Mouse (Mus musculus) limb, embryonic 12.5 days (tissue): Measurements from ENCODE around the gene Cct4. TPM values are rescaled to one million over a fixed set of nuclear protein-coding genes. Genes with fewer than 3 reads are reported as not detected.

Experiments
- ATAC-seq: fragments of 200-750 bp; cut with Nextera tagmentation; 2 replicates; pipeline ENCODE4 v1.8.0; 2017; ENCODE audit warnings: low read depth, moderate TSS enrichment; ENCODE audit not compliant: insufficient number of reproducible peaks, insufficient read depth, low FRiP score, low TSS enrichment
- H3K27ac ChIP-seq: fragments of 300-500 bp; sonication (generic); 2 replicates; pipeline ENCODE4 v1.5.1; 2016; ENCODE audit warnings: mild to moderate bottlenecking, moderate library complexity
- H3K27me3 ChIP-seq: fragments of 300-500 bp; sonication (generic); 2 replicates; pipeline ENCODE4 v1.6.1; 2016; ENCODE audit warnings: mild to moderate bottlenecking, moderate library complexity
- H3K36me3 ChIP-seq: fragments of 300-500 bp; sonication (generic); 2 replicates; pipeline ENCODE4 v1.6.1; 2016; ENCODE audit warnings: mild to moderate bottlenecking, moderate library complexity
- H3K4me1 ChIP-seq: fragments of 300-500 bp; sonication (generic); replicated peaks from 2 replicates; pipeline ENCODE4 v1.6.1; 2016
- H3K4me2 ChIP-seq: fragments of 300-500 bp; sonication (generic); 2 replicates; pipeline ENCODE4 v1.6.1; 2016; ENCODE audit warnings: mild to moderate bottlenecking, moderate library complexity
- H3K4me3 ChIP-seq: fragments of 300-500 bp; sonication (generic); replicated peaks from 2 replicates; pipeline ENCODE4 v1.5.1; 2016; ENCODE audit warnings: mild to moderate bottlenecking
- H3K9ac ChIP-seq: fragments of 300-500 bp; sonication (generic); replicated peaks from 2 replicates; pipeline ENCODE4 v1.6.1; 2016; ENCODE audit warnings: mild to moderate bottlenecking, moderate library complexity
- H3K9me3 ChIP-seq: fragments of 300-500 bp; sonication (generic); 2 replicates; pipeline ENCODE4 v1.6.1; 2016; ENCODE audit warnings: mild to moderate bottlenecking, moderate library complexity
- WGBS: fragments of 180-500 bp; shearing (Covaris S2); methylation state at CpG from one replicate; pipeline ENCODE4 v1.1.7; 2016; 5-methylcytosine and 5-hydroxymethylcytosine counted together
- polyA plus RNA-seq: library from polyadenylated mRNA; unstranded; fragments of >200 nt; fragmentation: Nextera tagmentation; extraction: Ambion mirVana; gene quantifications from 2 replicates; pipeline ENCODE4 v1.2.1, GENCODE M21; 2016

Gene Cct4
- polyA plus RNA-seq, 1 experiment from 2014 or later, result 347 TPM

DNA sequence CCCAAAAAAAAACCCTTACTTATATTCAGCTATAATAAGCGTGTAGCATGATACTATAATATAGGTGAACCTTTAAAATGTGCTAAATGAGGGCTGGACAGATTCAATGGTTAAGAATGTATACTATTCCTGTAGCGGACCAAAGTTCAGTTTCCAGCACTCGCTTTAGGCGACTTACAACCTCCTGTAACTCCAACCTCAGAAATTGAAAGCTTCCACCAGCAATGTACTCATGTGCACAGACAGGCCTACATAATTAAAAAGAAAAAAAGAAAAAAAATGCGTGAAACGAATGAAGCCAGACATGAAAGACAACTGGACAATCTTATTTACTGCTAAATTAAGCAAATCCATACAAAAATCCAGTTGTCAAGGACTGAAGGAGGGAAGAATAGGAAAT, 7.5 kb upstream of the Cct4 start:
- no peak for ATAC-seq
- Histone ChIP-seq H3K4me3 (no peak overlapping the region), H3K36me3 (peaks cover 6% of the 10 kb centered on the region), H3K9me3 (no peaks in the 10 kb centered on the region), H3K9ac (no peak overlapping the region), H3K27ac (no peak overlapping the region), H3K4me2 (no peak overlapping the region), H3K4me1 (peaks cover 9% of the 10 kb centered on the region), H3K27me3 (no peaks in the 10 kb centered on the region)
- 77% methylated on average over 6 of the region's 6 CpGs for WGBS

DNA sequence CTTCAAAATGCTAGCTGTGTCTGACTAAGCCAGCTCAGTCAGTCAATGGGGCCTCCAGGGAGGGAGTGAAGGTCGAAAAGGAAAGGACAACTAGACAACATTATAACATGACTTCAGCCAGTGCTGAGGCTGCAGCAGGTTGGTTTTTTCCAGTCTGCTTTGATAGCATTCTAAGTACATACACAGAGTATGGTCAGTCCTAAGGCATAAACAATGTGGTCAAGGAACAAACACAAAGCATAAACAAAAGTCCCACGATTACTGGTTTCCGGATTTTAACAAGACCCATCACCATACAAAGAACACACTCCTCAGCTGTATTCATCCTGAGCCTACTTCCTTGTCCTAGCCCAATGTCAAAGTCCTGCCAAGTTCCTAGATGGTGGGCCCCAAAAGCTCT, 4.8 kb upstream of the Cct4 start:
- H3K4me3 ChIP-seq, result no peak overlapping the region
- H3K36me3 ChIP-seq, result no peaks in the 10 kb centered on the region
- no peaks in the 10 kb centered on the region for H3K9me3 ChIP-seq
- H3K27ac ChIP-seq, result no peak overlapping the region
- H3K9ac ChIP-seq, result no peak overlapping the region
- no peak for ATAC-seq
- H3K4me1 ChIP-seq, result peaks cover 13% of the 10 kb centered on the region
- WGBS, result 78% methylated on average over 3 of the region's 3 CpGs
- H3K4me2 ChIP-seq, result no peak overlapping the region
- no peaks in the 10 kb centered on the region for H3K27me3 ChIP-seq

DNA sequence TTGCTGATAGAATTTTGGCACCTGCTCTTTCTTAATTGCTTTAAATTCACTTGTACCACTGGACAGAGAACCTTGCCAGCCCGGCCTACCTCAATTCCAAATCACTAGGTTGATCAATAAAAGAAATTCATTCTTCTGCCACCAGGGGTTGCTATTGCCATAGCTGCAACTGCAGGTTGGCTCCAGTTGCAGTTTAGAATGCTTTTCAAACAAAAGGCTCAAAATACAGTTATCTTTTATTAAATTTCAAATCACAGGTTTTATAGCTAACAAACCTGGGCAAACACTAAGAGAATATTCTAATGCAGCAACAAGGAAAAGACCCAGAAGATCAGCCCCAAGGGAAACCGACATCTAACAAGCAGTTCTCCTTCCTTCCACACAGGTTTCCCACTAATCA, 3.0 kb upstream of the Cct4 start:
- Histone ChIP-seq H3K4me2 (no peak overlapping the region), H3K9ac (no peak overlapping the region), H3K9me3 (no peaks in the 10 kb centered on the region), H3K36me3 (no peaks in the 10 kb centered on the region), H3K4me1 (peaks cover 15% of the 10 kb centered on the region), H3K4me3 (no peak overlapping the region), H3K27me3 (no peaks in the 10 kb centered on the region), H3K27ac (no peak overlapping the region)
- WGBS, result 52% methylated on average over 2 of the region's 2 CpGs
- no peak for ATAC-seq

DNA sequence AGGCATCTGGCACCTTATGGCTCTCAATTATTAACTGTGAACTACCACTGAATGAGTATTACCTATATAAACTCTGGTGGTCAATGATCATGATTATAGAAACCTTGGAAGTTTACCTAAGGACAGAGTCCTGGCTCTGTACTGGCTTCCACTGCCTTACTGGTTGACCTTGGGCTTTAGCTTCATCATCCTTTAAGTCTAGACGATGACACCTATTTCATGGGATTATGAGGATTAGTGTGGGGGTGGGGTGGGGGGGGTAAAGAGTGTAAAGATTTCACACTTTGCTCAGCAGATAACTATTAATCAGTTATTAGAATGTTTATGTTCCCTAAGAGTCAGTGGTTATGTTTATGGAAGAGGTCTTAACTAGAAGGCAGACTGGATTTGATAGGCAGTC, 533 bp upstream of the Cct4 start:
- H3K36me3 ChIP-seq, result peaks cover 13% of the 10 kb centered on the region

DNA sequence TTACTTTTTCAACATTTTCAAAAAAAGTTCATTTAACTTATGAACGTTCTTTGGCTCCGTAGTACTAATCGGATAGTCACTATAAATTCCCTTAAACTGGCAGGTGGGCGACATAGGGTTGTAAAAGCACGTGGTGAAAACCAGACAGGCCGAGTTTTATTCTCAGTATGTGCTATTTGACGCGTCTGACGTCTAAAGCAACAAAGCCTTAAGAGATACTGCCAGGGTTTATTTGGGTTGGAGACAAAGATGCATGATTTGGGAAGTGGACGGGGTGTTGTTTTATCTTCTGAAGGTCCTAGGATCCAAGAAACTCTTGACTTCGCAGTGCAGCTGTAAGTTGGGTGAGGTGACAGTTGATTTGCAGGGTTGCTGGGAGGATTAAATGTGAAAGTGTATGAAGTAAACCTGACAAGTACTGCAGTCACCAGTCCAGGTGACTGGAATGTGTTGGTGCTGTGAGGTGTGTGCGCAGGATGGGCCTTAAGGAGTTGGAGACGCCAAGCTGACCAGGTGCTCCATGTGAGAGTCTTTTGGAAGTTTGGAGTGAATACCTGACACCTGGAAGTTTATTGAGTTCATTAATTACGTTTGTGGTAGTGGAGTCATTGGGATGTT, 1.0 kb downstream of the Cct4 start:
- Histone ChIP-seq H3K9ac (peak overlapping the region; percentile 89), H3K27me3 (no peaks in the 10 kb centered on the region), H3K36me3 (peaks cover 26% of the 10 kb centered on the region), H3K4me3 (peak overlapping the region; percentile 76), H3K4me1 (peaks cover 15% of the 10 kb centered on the region), H3K9me3 (no peaks in the 10 kb centered on the region), H3K27ac (peak overlapping the region; percentile 96; the same call in 1 of the 2 replicates), H3K4me2 (peak overlapping the region; percentile 88)
- WGBS, result 9% methylated on average over 14 of the region's 14 CpGs
- no peak for ATAC-seq

More for the DNA sequence above, 533 bp upstream of the Cct4 start:
- peak overlapping the region; percentile 89 for H3K9ac ChIP-seq
- H3K4me3 ChIP-seq, result peak overlapping the region; percentile 76
- H3K4me1 ChIP-seq, result peaks cover 15% of the 10 kb centered on the region
- peak overlapping the region; percentile 88 for H3K4me2 ChIP-seq
- ATAC-seq, result 0 out of 2 replicates have a peak, but pooled peaks have one; percentile 3
- no peaks in the 10 kb centered on the region for H3K27me3 ChIP-seq
- H3K9me3 ChIP-seq, result no peaks in the 10 kb centered on the region
- peak overlapping the region; percentile 96 for H3K27ac ChIP-seq
- 74% methylated on average over 1 of the region's 1 CpGs for WGBS

DNA sequence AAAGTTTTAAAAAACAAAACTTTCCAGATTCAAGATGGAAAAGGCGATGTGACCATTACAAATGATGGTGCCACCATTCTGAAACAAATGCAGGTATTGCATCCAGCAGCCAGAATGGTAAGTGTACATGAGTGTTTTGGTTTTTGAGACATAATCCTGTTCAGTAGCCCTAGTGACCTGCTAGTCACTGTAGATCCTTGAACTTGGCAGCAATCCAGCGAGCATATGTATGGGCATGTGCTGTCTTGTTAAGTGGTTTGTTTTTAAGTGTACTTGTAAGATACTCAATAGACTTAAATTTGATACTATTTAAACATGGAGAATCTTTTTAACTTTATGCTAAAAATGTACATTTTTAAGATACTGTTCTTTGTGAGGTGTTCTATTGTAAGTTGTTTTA, 4.0 kb downstream of the Cct4 start:
- 100% methylated on average over 2 of the region's 2 CpGs for WGBS
- Histone ChIP-seq H3K9me3 (no peaks in the 10 kb centered on the region), H3K4me1 (peaks cover 15% of the 10 kb centered on the region), H3K9ac (no peak overlapping the region), H3K27me3 (no peaks in the 10 kb centered on the region), H3K4me2 (no peak overlapping the region), H3K4me3 (no peak overlapping the region), H3K36me3 (peaks cover 52% of the 10 kb centered on the region), H3K27ac (no peak overlapping the region)
- ATAC-seq, result no peak

DNA sequence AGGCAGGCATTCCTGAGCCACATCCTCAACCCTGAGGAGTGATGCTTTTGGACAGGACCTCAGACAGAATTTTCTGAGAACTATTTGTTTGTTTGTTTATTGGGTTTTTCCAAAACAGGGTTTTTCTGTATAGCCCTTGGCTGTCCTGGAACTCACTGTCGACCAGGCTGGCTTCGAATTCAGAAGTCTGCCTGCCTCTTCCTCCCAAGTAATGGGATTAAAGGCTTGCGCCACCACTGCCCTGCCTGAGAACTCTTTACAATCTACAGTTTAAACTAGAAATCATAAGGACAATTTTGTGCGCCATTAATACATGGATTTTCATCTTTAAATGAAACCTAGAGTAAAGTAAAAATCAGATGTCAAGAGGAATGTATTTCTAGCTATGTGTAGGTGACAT, 5.1 kb downstream of the Cct4 start:
- Histone ChIP-seq H3K4me1 (peaks cover 11% of the 10 kb centered on the region), H3K9me3 (no peaks in the 10 kb centered on the region), H3K36me3 (peaks cover 64% of the 10 kb centered on the region), H3K27me3 (no peaks in the 10 kb centered on the region), H3K27ac (no peak overlapping the region), H3K4me2 (no peak overlapping the region), H3K9ac (no peak overlapping the region), H3K4me3 (no peak overlapping the region)
- 94% methylated on average over 4 of the region's 4 CpGs for WGBS
- ATAC-seq, result no peak

DNA sequence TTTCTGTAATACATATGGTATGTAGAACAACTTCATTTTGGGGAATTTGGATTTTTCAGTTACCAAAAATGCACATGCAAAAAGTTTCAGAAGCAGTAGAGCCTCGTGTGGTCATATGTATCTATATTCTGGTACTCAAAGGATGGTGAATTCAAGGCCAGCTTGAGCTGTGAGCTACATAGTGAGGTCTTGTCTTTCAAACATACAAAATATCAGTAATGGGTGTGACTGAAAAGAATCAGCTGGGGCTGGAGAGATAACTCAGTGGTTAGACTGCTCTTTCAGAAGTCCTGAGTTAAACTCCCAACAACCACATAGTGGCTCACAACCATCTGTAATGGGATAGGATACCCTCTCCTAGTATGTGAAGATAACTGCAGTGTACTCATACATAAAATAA, 8.0 kb downstream of the Cct4 start:
- Histone ChIP-seq H3K27me3 (no peaks in the 10 kb centered on the region), H3K9me3 (no peaks in the 10 kb centered on the region), H3K4me1 (no peaks in the 10 kb centered on the region), H3K4me3 (no peak overlapping the region), H3K9ac (no peak overlapping the region), H3K27ac (no peak overlapping the region), H3K36me3 (peaks cover 90% of the 10 kb centered on the region), H3K4me2 (no peak overlapping the region)
- ATAC-seq, result no peak
- WGBS, result 90% methylated on average over 1 of the region's 1 CpGs

DNA sequence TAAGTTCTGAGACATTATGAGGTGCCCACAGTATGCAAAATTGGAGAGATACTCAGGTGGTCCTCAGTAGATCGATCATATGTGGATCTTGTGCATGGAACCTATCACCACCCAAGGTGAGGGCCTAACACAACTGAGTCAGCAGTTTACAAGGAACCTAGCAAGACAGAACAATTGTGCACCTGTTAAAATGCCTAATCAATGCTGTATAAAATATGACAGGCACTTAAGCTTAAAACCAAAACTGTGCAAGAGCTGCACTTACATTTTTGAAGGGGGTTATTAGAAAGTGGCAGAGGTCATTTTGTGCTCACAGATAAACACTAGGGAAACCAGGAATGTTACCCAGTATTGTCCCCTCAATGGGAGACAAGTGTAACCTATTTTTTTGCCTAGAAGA, 15.0 kb downstream of the Cct4 start:
- Histone ChIP-seq H3K9me3 (no peaks in the 10 kb centered on the region), H3K4me3 (no peak overlapping the region), H3K27ac (no peak overlapping the region), H3K4me2 (no peak overlapping the region), H3K36me3 (peaks cover 49% of the 10 kb centered on the region), H3K27me3 (no peaks in the 10 kb centered on the region), H3K4me1 (no peaks in the 10 kb centered on the region), H3K9ac (no peak overlapping the region)
- WGBS, result 94% methylated on average over 1 of the region's 1 CpGs
- ATAC-seq, result no peak

DNA sequence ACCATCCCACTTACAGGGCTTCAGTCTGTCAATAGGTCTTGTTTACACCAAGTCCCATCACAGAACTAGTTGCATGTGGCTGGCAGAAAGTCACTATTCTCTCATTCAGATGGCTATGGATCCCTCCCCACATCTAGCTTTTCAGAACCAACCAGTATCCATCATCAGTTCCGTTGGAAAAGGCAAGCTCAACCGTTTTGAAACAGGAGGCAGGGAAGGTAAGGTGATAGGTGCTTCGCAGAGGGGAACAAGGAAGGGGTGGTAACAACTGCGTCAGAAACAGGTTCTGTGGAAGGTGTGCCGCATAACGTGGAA, 16.8 kb downstream of the Cct4 start:
- H3K36me3 ChIP-seq, result peaks cover 33% of the 10 kb centered on the region
- H3K9ac ChIP-seq, result 0 out of 2 replicates have a peak overlapping the region, but pooled peaks have one; percentile 2
- no peaks in the 10 kb centered on the region for H3K4me1 ChIP-seq
- H3K9me3 ChIP-seq, result no peaks in the 10 kb centered on the region
- H3K4me3 ChIP-seq, result peak overlapping the region; percentile 57
- no peaks in the 10 kb centered on the region for H3K27me3 ChIP-seq
- peak overlapping the region; percentile 90 for H3K27ac ChIP-seq
- 5% methylated on average over 6 of the region's 6 CpGs for WGBS
- ATAC-seq, result no peak
- H3K4me2 ChIP-seq, result peak overlapping the region; percentile 74

DNA sequence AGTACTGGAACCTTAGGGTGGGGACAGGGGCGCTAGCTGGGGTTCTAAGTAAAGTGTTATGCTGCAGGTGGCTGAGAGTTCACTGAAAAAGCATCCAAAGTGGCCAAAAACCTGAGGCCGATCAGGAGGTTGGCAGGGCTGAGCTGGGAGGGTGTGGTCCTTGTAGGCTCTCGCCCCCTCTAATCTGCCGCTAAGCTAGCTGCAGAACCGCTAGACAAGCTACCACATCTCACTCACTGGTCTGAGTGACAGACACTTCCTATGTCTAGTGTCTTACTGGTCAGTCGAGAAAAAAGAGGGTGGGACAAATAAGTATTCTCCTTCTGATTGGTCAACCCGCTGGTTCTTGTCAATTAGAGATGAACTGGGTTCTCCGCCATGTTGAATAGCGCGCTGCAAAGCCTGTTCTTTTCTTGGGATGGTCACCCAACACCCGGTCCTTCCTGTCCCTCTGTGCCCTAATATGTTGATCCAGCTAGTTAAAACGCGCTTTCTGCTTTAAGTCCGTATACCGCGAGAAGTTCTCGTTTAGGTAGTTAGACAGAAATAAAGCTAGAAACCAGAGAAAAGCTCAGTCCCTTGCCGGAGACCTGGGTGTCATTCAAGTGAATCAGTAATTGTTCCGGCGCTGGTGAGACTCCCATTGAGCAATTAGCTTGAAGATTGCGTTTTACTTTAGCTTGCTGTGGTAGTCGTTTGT, 17.3 kb downstream of the Cct4 start, which contains the start of gene Fam161a:
Fam161a (plus strand) TSS at position 51 of the 700 bp plus-strand sequence.
- H3K9ac ChIP-seq, result peak within 1 kb of the TSS; percentile 66
- no peaks in the 10 kb centered on the region for H3K27me3 ChIP-seq
- peak; percentile 84 for ATAC-seq
- H3K4me3 ChIP-seq, result peak within 1 kb of the TSS; percentile 57
- under 1% methylated on average over 22 of the region's 22 CpGs for WGBS
- H3K9me3 ChIP-seq, result no peaks in the 10 kb centered on the region
- no peaks in the 10 kb centered on the region for H3K4me1 ChIP-seq
- peak within 1 kb of the TSS; percentile 90 for H3K27ac ChIP-seq
- H3K36me3 ChIP-seq, result peaks cover 27% of the 10 kb centered on the region
- peak within 1 kb of the TSS; percentile 74 for H3K4me2 ChIP-seq
